Mouse (Mus musculus): ENCODE results near the gene Ppp1r32. TPM values are rescaled to one million over a fixed set of nuclear protein-coding genes. Genes with fewer than 3 reads are reported as not detected.

The Ppp1r32 gene
- 1.9 TPM for polyA plus RNA-seq (2015; fragmentation: Illumina TruSeq; extraction: RNeasy Lipid Tissue Mini Kit (QIAGEN cat#74804); ENCODE audit: low read depth, low replicate concordance)

GRCm38 (mm10) chr19:10482703-10483102 is at the start of gene Ppp1r32:
TSS of gene Ppp1r32 (minus strand) at chr19:10482928.

GRCm38 (mm10) chr19:10525910-10526309 is 43.2 kb upstream of the Ppp1r32 start, which contains the start of gene Sdhaf2:
TSS of gene Sdhaf2 (minus strand) at chr19:10526142.

GRCm38 (mm10) chr19:10525106-10525901 is 42.6 kb upstream of the Ppp1r32 start, which contains the start of gene Cpsf7:
TSS of gene Cpsf7 (plus strand) at chr19:10525266.

GRCm38 (mm10) chr19:10456752-10457483 is 25.8 kb downstream of the Ppp1r32 start, which contains the start of gene Lrrc10b:
TSS of gene Lrrc10b (minus strand) at chr19:10457473.

Other genes with a start within 250 kb of the Ppp1r32 start
- 27.4 TPM for gene Myrf, start 242.2 kb downstream of the Ppp1r32 start, polyA plus RNA-seq (2015; fragmentation: Illumina TruSeq; extraction: RNeasy Lipid Tissue Mini Kit (QIAGEN cat#74804); ENCODE audit: low read depth, low replicate concordance)
- gene Dagla, start 178.1 kb downstream of the Ppp1r32 start, polyA plus RNA-seq (2015; fragmentation: Illumina TruSeq; extraction: RNeasy Lipid Tissue Mini Kit (QIAGEN cat#74804); ENCODE audit: low read depth, low replicate concordance) = 48.5 TPM
- gene Syt7, start 93.8 kb downstream of the Ppp1r32 start, polyA plus RNA-seq (2015; fragmentation: Illumina TruSeq; extraction: RNeasy Lipid Tissue Mini Kit (QIAGEN cat#74804); ENCODE audit: low read depth, low replicate concordance) = 134 TPM
- gene Lrrc10b, start 25.5 kb downstream of the Ppp1r32 start, polyA plus RNA-seq (2015; fragmentation: Illumina TruSeq; extraction: RNeasy Lipid Tissue Mini Kit (QIAGEN cat#74804); ENCODE audit: low read depth, low replicate concordance) = 44.2 TPM
- 67.8 TPM for gene Cpsf7, start 42.3 kb upstream of the Ppp1r32 start, polyA plus RNA-seq (2015; fragmentation: Illumina TruSeq; extraction: RNeasy Lipid Tissue Mini Kit (QIAGEN cat#74804); ENCODE audit: low read depth, low replicate concordance)
- 84.3 TPM for gene Sdhaf2, start 43.2 kb upstream of the Ppp1r32 start, polyA plus RNA-seq (2015; fragmentation: Illumina TruSeq; extraction: RNeasy Lipid Tissue Mini Kit (QIAGEN cat#74804); ENCODE audit: low read depth, low replicate concordance)
- gene Tmem216, start 73.3 kb upstream of the Ppp1r32 start, polyA plus RNA-seq (2015; fragmentation: Illumina TruSeq; extraction: RNeasy Lipid Tissue Mini Kit (QIAGEN cat#74804); ENCODE audit: low read depth, low replicate concordance) = 15.9 TPM
- 11.4 TPM for gene Cyb561a3, start 94.2 kb upstream of the Ppp1r32 start, polyA plus RNA-seq (2015; fragmentation: Illumina TruSeq; extraction: RNeasy Lipid Tissue Mini Kit (QIAGEN cat#74804); ENCODE audit: low read depth, low replicate concordance)
- 14.1 TPM for gene Tmem138, start 94.4 kb upstream of the Ppp1r32 start, polyA plus RNA-seq (2015; fragmentation: Illumina TruSeq; extraction: RNeasy Lipid Tissue Mini Kit (QIAGEN cat#74804); ENCODE audit: low read depth, low replicate concordance)
- 149 TPM for gene Ddb1, start 122.4 kb upstream of the Ppp1r32 start, polyA plus RNA-seq (2015; fragmentation: Illumina TruSeq; extraction: RNeasy Lipid Tissue Mini Kit (QIAGEN cat#74804); ENCODE audit: low read depth, low replicate concordance)
- gene Tkfc, start 122.7 kb upstream of the Ppp1r32 start, polyA plus RNA-seq (2015; fragmentation: Illumina TruSeq; extraction: RNeasy Lipid Tissue Mini Kit (QIAGEN cat#74804); ENCODE audit: low read depth, low replicate concordance) = 11.8 TPM
- 0.21 TPM for gene Vwce, start 151.3 kb upstream of the Ppp1r32 start, polyA plus RNA-seq (2015; fragmentation: Illumina TruSeq; extraction: RNeasy Lipid Tissue Mini Kit (QIAGEN cat#74804); ENCODE audit: low read depth, low replicate concordance)
- gene Pga5, start 195.1 kb upstream of the Ppp1r32 start, polyA plus RNA-seq (2015; fragmentation: Illumina TruSeq; extraction: RNeasy Lipid Tissue Mini Kit (QIAGEN cat#74804); ENCODE audit: low read depth, low replicate concordance) = not detected
- gene Vps37c, start 205.8 kb upstream of the Ppp1r32 start, polyA plus RNA-seq (2015; fragmentation: Illumina TruSeq; extraction: RNeasy Lipid Tissue Mini Kit (QIAGEN cat#74804); ENCODE audit: low read depth, low replicate concordance) = 20.6 TPM

Data from brain, adult 10 weeks (tissue).